Mouse (Mus musculus) naive thymus-derived CD4-positive, alpha-beta T cell, adult 2 months (primary cell): Measurements from ENCODE around the gene Rabl6.

Source experiments
- DNase-seq: peaks from one replicate; pipeline ENCODE4 v3.0.0-alpha.2; 2011; ENCODE audit warnings: low read depth

Rabl6 gene

DNA sequence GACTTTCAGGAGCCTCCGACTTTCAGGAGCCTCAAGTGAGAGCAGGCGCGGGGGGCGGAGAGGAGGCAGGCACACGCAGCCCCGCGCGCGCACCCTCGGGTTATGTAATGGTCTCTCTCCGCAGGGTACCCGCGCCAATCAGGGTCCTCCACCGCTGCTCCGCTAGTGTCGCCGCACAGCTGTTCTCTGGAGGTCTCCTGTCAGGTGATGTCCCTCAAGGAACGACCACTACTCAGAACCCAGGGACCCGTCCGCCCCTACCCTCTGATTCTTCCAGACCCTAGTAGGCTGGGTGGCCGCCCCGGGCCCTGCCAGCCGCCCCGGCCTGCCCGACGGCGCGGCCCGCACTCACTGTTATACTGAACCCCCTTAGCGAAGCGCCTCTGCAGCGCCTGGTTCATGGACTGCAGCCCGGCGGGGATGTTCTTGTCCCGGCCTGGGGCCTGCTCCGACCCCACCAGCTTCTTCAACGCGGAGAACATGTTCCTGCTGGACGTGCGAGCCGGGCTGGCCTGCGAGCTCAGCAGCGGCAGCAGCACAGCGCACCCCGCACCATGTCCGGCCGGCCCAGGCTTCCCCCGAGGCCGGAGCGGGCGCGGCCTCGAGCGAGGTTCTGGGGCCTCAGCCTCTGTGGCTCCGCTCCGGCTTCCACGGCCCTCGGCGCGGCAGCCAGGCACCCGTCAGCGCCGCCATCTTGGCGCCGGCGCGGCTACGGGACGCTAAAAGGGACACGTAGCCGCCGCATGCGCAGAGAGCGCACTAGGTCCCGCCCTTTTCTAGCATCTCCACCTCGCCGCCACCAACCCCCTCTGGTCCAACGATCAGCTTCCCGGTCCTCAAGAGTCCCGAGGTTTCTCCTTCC, at the start of gene Rabl6:
Rabl6 (minus strand) TSS at position 761 of the 862 bp plus-strand sequence.
- DNase-seq = peak; percentile 92

DNA sequence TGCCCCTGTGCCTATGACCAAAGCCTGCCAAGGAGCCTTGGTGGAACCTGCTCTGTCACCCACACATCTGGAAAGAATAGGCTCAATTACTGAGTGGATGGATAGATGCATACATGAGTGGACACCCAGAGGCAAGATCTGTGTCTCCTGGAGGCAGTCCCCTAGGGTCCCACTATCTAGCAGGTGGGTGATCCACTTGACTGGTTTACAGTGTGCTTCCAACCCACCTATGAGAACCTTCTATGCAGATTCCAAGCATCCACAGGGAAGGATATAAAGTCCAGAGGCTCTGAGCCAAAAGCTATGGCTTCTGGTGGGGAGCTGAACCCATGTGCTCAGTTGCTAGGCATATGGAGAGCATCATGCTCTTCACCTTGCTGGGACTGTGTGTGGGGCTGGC, 49.3 kb upstream of the Rabl6 start, which contains the start of gene Lcn5:
Lcn5 (plus strand) TSS at position 301 of the 400 bp plus-strand sequence.
- no peak for DNase-seq

DNA sequence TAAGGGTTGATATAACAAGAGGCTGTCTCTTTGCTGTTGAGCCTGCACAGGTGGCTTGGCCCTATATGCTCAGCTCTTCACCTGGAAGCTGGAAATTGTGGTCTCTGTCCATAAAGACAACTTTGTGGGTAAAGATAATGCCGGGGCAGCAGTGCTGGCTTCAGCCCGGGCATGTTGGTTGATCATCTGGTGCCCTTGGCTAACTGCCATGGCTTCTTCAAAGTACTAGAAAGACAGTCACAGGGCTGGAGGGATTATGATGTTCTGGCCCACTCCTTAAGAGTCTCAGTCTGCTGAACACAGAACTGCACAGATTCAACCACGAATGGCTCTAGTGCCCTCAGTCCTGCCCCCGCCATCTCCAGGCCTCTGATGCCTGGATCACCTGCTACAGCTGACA, 48.9 kb upstream of the Rabl6 start:
- DNase-seq = no peak

DNA sequence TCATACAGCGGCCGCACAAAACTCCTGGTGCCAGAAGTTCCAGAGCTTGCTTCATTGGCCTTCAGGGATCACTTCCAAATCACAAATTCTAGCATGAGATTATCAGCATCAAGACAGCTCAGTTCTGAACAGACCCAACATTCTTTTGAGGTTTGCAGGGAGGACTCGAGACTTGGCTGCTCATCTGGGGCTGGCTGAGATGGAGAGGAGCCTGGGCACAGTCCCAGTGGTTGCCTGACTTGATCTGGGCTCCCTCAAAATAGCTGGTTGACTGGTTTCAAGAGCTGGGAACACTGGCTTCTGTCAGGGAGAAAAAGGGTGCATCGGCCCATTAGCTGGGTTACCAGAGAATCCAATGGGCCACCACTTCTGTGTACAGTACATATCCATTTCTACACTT, 48.4 kb upstream of the Rabl6 start:
- no peak for DNase-seq

DNA sequence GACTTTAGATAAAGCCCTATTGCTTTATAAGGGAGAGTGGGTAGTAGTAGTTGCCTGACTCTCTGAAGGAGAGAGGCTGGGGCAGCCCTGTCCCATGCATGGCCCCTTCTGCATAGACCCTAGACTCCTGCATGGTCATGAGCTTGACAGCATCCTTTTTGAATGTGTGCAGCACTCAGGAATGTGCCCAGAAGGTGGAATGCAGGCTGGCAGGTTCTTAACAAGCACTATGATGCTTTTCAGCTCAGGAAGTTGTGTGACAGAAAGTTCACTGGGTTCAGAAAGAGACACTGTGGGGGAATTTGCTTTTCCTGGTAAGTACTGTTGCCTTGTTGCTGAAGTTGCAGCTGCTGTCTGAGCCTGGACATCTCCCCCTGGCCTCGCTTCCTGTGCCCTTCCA, 46.2 kb upstream of the Rabl6 start:
- DNase-seq = no peak

DNA sequence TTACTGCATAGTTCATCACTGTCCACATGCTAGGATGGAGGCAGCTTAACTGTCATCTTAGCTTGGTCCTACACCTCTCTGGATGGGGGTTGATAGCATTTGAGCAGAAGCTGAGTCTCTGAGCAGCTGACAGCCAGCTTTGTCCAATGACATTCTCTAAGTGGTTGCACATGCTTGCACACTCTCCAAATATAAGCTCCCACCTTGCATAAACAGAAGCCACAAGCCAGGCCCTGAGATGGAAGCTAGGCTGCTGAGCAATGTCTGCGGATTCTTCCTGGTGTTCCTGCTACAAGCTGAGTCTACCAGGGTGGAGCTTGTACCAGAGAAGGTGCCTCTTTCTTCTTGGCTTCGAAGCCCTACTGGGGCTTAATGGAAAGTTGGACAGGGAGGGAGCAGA, 44.6 kb upstream of the Rabl6 start, which contains the start of gene Lcn8:
Lcn8 (plus strand) TSS at position 219 of the 400 bp plus-strand sequence.
- no peak for DNase-seq

DNA sequence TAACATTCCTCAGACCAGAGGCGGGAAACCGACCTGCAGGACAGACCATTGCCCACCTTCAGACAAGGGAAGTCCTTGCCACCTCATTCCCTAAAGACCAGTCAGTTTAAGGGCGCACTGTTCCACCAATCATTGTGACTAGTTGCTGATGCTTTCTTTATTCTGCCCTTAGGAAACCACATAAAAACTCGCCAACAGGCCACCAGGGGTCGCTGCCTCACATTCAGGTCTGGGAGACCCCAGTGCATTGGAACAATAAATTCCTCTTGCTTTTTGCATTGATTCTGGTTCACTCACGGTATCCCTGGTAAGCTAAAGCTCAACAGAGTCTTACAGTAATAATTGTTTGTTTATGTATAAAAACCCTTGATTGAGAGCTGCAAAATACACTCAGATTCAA, 31.6 kb upstream of the Rabl6 start:
- peak; percentile 54 for DNase-seq

DNA sequence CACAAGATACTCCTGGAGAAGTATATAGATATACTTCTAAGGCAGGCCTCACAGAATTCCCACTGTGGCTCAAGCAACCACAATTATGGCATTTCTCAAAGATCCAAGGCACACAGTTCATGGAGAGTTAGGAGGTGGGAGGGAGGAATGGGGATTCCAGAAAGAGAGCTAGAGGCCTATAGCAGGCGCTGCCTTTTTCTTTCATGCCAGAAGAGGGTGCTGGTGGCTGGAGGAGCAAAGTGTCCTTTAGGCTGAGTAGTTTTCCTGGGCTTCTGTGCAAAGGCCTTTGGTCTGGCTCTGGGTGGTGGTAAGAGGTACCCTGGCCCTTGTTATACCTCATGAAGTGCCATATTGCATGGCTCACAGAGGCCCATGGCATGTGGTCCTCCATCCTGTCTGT, 25.7 kb upstream of the Rabl6 start:
- no peak for DNase-seq

DNA sequence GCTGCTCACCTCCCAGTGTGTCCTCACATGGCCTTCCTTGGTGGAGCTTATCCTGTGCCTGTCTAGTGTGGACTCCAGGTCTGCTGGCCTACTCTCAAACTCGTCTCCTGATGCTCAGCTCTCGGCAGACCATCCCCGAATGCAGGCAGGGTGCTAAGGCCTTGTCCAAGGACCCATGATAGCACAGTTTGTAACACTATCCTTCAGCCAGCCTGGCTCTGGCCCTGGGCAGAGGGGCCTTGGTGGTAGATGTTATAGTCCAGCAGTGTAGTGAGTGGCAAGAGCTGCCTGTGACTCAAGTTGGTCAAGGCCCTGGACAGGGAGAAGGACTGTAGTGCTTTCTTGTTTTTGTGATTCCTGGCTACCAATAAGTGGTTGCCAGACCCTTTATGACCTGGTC, 25.3 kb upstream of the Rabl6 start:
- DNase-seq = no peak

DNA sequence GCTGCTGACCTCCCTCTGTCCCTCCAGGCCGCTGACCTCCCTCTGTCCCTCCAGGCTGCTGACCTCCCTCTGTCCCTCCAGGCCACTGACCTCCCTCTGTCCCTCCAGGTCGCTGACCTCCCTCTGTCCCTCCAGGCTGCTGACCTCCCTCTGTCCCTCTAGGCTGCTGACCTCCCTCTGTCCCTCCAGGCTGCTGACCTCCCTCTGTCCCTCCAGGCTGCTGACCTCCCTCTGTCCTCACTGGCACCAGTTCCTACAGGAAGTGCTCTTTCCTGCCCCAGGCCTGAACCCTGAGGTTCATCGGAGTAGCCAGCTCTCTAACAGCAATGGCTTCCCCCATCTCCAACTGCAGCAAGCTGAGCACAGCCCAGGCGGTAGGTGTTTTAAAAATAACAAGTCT, 20.4 kb upstream of the Rabl6 start:
- no peak for DNase-seq

DNA sequence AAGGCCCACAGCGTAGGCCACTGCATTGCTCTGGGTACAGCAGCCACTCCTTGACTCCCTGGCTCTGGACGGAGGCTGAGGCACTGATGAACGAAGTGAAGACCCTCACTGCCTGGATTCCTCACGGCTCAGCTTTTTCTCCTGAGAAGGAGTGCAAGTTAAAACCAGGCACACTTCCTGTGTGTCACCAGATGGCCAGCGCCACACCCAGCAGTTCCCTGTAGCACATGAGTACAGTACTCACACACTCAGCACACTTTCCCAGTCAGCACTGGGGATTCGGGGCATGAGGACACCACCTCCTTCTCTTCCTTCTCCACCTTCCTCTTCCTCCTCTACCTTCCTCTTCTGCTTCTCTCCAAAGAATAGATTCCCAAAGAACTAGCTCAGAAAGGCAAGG, 19.5 kb upstream of the Rabl6 start, which contains the start of gene Fcna:
Fcna (minus strand) TSS at position 220 of the 400 bp plus-strand sequence.
- DNase-seq = no peak

DNA sequence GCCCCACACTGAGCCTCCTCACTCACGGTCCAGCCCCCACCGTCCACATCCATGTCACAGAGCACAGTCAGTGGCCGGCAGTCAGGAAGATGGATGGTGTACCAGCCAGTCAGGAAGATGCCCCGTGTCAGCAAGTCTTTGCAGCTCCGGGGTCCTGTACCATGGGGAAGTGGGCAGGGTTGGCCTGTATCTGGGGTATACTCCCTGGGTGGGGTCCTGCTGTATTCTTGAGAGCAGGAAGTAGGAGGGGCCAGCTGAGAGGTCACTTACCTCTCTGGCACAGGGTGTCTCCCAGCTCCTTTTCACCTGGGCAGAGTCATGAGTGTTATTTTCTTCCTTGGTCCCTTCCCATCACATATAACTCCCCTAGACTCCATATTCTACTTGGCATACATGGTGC, 17.7 kb upstream of the Rabl6 start:
- DNase-seq = no peak

DNA sequence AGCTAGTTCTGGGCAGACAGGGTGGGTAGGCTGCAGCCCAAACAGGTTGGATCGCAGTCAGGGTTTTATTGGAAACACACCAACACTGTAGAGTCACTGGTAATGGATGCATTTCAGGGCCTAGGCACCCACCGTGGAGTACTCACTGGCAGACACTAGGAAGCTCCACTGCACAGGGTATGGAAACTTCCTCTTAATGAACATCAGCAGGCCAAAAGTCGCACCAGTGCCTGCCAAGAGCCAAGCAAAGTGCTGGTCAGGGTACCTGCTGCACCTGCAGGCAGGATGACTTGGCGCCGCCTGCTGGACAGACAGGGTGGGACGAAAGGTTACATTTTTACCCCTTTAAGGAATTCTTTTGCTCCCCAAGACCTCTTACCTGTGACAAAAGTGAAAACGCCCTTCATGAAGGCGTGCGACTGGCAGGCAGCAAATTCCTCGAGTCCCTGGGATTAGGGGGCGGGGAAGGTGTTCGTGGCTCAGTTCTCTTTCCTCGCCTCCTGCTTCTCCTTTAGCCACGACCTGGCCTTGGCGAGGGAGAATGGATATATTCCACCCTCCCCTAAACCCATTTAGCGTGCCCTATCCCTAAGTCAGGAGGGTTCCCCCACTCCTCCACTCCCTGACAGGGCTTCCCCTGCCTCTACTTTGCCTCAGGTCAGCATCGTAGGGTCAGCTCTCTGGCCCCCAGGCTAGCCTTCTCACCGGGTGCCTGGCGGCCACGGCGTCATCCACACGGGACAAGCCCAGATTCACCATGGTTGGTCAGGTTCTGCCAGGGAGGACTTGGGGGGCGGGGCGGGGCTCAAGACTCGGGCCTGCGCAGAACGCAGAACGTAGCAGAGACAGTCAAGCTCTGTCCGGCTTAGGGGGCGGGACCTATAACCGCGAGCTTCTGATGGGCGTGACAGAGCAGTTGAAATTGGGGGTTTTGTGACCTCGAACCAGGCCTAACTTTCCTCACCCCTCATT, 13.2 kb upstream of the Rabl6 start, which contains the start of gene Tmem141:
Tmem141 (minus strand) TSS at position 777 of the 972 bp plus-strand sequence.
- DNase-seq = peak; percentile 77

DNA sequence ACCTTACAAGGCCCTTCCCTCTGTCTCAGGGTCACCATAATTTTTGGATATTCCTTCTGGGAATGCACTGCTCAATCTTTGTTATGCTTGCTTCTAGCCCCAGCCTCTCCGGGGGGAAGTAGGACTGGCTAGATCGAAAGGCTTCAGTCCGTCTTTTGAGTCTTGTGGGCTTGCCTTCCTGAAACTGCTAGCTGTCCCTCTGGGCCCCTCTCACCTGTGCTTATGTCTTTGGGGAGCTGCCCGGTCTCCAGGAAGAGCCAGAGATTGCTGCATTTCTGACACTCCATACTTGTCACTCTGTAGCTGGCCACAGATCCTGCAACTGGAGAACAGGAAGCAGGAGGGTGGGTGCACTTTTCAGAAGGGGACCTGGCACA, 12.5 kb upstream of the Rabl6 start:
- no peak for DNase-seq

DNA sequence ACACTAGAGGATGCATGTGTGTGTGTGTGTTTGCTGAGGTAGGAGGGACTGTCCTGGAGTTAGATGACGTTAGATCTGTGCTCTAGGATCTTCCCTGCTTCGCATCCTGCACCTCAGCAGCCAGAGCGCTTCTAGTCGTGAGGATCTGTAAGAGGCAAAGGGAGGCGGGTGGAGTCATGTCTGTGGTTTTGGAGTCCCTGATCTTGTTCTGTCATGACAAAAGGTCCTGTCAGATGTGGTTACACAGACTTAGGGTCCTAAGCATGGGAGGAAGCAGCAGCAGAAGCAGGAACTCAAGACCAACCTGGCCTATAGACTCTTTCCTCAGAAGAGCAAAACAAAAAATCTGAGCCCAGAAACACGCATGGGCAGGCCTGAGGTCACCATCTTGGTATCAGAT, 12.1 kb upstream of the Rabl6 start:
- peak; percentile 73 for DNase-seq

DNA sequence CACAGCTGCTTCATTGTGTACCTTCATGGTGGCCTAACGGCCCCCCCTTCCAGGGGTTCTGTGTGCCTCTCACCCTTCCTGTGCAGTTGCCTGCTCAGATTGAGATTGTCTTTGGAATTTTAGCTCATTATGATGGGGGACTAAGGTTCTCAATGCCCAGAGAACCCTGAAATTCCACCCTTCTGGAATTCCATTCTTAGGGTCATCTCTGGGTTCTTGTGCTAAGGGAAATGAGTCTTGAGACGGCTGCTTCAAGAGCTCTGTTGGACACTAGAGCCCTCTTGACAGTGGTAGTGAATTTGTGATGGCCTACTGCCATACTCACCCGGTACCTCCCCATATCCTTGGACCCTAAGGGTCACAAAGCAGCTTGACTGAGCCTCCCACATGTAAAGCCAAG, 9.3 kb upstream of the Rabl6 start, which contains the start of gene Ccdc183:
Ccdc183 (minus strand) TSS at position 101 of the 400 bp plus-strand sequence.
- no peak for DNase-seq

DNA sequence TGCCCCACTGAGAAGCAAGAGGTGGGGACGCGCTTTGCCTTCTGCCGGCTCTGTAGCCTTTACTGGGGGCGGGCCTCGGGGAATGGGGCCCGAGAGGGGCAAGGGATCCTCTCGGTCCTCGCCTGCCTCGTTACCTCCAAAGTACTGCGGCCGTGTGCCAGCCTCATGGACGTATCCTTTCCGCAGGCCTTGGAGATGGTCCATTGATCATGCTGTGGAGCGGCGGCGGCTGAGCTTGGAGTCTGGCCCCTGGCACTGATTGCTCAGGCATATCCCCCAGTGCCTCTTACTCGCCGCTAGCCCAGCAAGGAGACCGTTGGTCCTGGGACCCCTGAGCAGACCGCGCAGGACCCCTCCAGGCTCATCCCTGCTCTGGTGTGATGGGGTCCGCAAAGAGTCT, 8.1 kb upstream of the Rabl6 start:
- DNase-seq = no peak

DNA sequence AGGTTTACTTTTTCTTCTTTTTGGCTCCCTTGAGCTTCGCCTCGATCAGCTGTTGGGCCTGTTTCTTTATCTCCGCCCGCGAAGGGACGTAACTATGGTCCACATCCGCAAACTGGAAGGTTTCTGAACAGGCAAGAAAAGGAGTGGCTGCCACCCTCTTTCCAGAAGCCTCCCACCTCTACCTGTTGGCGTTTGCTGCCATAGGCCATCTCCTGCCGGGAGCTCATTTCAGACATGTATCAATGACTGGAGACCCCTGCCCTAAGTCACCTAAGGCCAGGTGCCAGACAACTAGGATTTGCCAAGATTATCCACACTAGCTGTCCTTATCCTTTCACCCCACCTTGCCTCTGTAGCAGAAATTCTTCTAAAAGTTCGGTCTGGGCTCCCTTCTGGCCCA, 350 bp upstream of the Rabl6 start:
- no peak for DNase-seq

DNA sequence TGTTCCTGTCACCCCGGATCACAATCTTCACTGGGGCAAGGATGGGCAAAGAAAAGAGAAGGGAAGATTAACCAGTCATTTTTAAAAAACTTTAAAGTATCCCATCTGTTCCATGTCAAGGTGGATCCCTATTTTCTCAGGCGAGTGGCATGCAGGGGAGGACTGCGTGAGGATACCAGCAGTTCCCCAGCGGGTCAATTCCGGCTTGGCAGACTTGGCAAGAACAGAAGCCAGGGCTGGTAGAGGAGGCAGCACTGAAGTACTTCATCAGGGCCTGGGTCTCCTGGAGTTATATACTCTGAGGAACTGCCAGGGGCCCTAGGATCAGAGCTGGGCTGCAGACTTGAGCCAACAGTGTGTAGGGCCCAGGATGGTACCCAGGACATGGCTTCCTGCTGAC, 5.8 kb downstream of the Rabl6 start:
- no peak for DNase-seq

DNA sequence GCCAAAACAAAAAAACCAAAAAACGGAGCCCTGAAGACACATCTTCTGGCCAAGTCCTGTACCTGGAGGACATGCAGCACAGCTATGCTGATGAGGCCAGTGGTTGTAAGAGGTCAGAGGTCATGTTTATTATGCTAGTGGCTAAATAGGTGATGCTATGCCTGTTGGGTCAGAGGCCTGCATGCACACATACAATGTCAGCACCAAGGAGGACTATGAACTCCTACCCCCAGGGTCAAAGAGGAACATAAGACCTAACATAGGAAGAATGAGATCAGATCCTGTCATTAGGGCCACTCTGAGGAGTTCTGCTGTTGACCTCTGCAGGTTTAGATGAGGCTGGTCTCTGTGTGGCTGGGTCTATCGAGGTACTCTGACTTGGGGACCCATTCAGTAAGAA, 8.3 kb downstream of the Rabl6 start:
- DNase-seq = no peak

DNA sequence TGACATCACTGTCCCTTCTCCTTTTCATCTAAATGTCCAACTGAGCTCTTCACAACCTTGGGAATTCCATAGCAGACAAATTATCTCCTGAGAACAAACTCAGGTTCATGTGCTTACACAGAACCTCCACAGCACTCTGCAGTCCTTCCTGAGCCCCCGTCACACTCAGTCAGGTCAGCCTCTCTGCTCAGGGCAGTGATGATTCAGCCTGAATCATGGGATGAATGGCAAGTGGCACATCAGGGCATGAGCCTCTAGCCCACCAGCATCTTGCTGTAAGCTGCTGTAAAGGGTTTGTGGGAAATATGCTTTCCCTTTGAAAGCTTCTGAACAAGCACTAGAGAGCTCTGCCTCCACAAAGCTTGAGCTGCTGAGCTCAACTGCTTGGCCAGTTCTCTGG, 9.6 kb downstream of the Rabl6 start:
- DNase-seq = no peak

DNA sequence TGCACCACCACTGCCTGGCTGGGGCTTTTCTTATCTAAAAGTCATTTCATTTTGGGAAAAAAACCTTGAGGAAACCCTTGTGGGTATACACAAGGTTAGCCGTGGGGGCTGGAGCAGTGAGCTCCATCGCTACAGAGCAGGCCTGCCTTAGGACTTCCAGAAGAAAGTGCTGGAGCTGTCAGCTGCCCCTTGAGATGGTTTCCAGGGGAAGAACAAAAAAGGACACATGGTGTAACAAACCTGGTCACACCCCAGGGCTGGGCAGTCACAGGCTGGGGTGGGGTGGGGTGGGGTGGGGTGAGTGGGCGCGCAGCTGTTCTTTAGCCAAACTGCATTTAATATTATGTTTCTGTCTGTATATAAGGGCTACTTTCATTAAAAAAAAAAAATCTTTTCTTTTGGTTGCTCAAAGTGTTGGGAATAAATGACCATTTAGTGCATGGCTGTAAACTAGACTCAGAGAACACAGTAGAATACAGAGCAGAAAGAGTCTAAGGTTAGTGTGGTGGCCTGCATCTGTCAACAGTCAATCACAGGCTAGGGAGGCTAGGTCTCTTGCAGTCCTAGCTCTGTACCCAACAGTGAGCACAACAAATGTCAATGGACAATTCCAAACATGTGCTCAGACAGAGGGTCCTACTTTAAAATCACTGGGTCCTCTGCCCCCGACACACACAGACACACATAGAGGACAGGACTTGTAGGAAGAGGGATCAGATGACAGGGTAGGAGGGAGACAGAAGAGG, 11.4 kb downstream of the Rabl6 start:
- no peak for DNase-seq
